ENCODE assay signal across 9 mouse cellular contexts in the genomic region with DNA sequence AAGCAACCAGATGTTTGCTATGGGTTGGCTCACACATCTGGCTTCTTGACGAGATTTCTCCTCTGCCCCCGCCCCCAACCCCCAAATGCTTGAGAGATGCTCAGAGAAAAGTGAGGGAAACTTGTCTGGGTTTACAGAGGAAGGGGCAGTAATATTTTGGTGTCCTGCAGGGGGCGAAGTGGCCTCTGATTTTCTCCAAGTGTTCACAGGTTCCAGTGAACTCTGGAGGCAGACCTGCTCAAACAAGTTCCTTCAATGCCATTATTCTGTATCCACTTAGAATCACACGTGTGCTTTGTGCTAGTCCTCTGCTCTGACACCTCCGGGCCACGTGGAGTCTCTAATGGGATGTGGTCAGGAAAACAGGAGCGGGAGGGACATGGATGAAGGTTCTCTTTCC. TPM values are rescaled to one million over a fixed set of nuclear protein-coding genes. Genes with fewer than 3 reads are reported as not detected.
DNase-seq lines count a peak whose midpoint lies in the region; ATAC-seq and TF ChIP-seq lines count a peak whose summit lies in the region.
"Had no signal": no experiment of that assay in that cellular context is flagged by ENCODE, and none has a peak within 500 bp of the region (broad histone marks: within the 10 kb centered on the region; RNA-seq: fewer than 3 reads in every experiment).

No protein-coding gene starts in this region.

- TF ChIP-seq POLR2A in bone marrow macrophage, adult 2 months (IDR thresholded peaks at IDR 0.05; ENCODE audit: borderline replicate concordance, low read depth, low read length), result no peak

- DNase-seq in kidney, adult 18-20 months, result peak; percentile 83
- peak; percentile 78 for DNase-seq in ES-CJ7 (ENCODE audit: low read depth, low spot score)
- peak; percentile 51 for DNase-seq in gastrocnemius, postnatal 14 days
- DNase-seq in left cerebral cortex, postnatal 4 days, result peak; percentile 71
- DNase-seq in retina, postnatal 1 day, result peak; percentile 70
- DNase-seq in frontal cortex, postnatal 14 days (ENCODE audit: low spot score in 2 of 2), result no peak

- H3K36me3 ChIP-seq in kidney, embryonic 16.5 days (ENCODE audit: insufficient read depth, low read length), result no peaks in the 10 kb centered on the region
- H3K36me3 ChIP-seq: limb, embryonic 12.5 days had no signal

- peak; percentile 39 for TF ChIP-seq CTCF in bone marrow macrophage, adult 2 months (IDR thresholded peaks at IDR 0.05; ENCODE audit: low read depth, low read length)

- WGBS in kidney, embryonic 16.5 days, result 27% methylated on average over 7 of the region's 7 CpGs

- peaks cover 28% of the 10 kb centered on the region for H3K4me1 ChIP-seq in kidney, embryonic 16.5 days (ENCODE audit: insufficient read depth, low read length)
- no peaks in the 10 kb centered on the region for H3K4me1 ChIP-seq in bone marrow macrophage, adult 2 months (ENCODE audit: control insufficient read depth, insufficient read depth, low read length)

- no peak overlapping the region for H3K4me3 ChIP-seq in kidney, embryonic 16.5 days (ENCODE audit: low read length)
- H3K4me3 ChIP-seq in bone marrow macrophage, adult 2 months (ENCODE audit: insufficient read depth, low read length), result no peak overlapping the region
- H3K4me3 ChIP-seq: limb, embryonic 12.5 days had no signal

- intact Hi-C loops in gastrocnemius, postnatal 14 days (cut with DNase I; ENCODE audit: low total_unique reads), result loop anchor here (5.0 to 10.0 kb wide), 2 partner anchors 162 to 255 kb away; no protein-coding TSS in a partner anchor
- intact Hi-C loops in left cerebral cortex, postnatal 4 days (cut with DNase I), result no loop called here

- no peak overlapping the region for H3K9ac ChIP-seq in kidney, embryonic 16.5 days (replicated peaks; ENCODE audit: low read length)
- H3K9ac ChIP-seq: limb, embryonic 12.5 days had no signal

- ATAC-seq in kidney, embryonic 16.5 days (ENCODE audit: low FRiP score, low TSS enrichment), result no peak

- H3K27me3 ChIP-seq in kidney, embryonic 16.5 days (ENCODE audit: insufficient read depth, low read length), result peaks cover 34% of the 10 kb centered on the region

- H3K27ac ChIP-seq in kidney, embryonic 16.5 days (ENCODE audit: low read length), result no peak overlapping the region
- H3K27ac ChIP-seq in bone marrow macrophage, adult 2 months (ENCODE audit: insufficient read depth, low read depth, low read length), result no peak overlapping the region
- H3K27ac ChIP-seq: limb, embryonic 12.5 days had no signal

- H3K4me2 ChIP-seq in kidney, embryonic 16.5 days (replicated peaks; ENCODE audit: low read depth, low read length), result no peak overlapping the region
- H3K4me2 ChIP-seq: limb, embryonic 12.5 days had no signal

- no peaks in the 10 kb centered on the region for H3K9me3 ChIP-seq in kidney, embryonic 16.5 days (ENCODE audit: low read length)

RNA-seq across cellular contexts. Expression of a gene that starts 2.3 kb away (rescaled TPM):
- 1.3 and 2.2 TPM in 2 replicates for polyA plus RNA-seq in kidney, embryonic 16.5 days (2015; fragmentation: Nextera tagmentation; extraction: Ambion mirVana)
- not detected in 2 replicates for polyA plus RNA-seq in bone marrow macrophage, adult 2 months (2012; ENCODE audit: insufficient read depth, insufficient read length, missing spikeins)
- 1 to 10 TPM; 7.1 to 8.8 TPM for total RNA-seq in gastrocnemius, postnatal 14 days (2021)
- total RNA-seq in left cerebral cortex, postnatal 4 days (2021), result 10 to 100 TPM; 13.2 to 15.2 TPM

Comparison
In these comparisons a context has a peak if more than half of its experiments do, and no peak if none do; other contexts are left out.
1. DNase-seq: peak in kidney, adult 18-20 months (single experiment), ES-CJ7 (single experiment), gastrocnemius, postnatal 14 days (single experiment), left cerebral cortex, postnatal 4 days (single experiment) and retina, postnatal 1 day (single experiment); none in frontal cortex, postnatal 14 days (0 of 2).